Mouse (Mus musculus) adrenal gland, postnatal 10 days (tissue): ENCODE measurements around the gene Nav2. TPM values are rescaled to one million over a fixed set of nuclear protein-coding genes. Genes with fewer than 3 reads are reported as not detected.

Experiments
- DNase-seq: peaks from one replicate; pipeline ENCODE4 v3.0.0; 2021; ENCODE audit warnings: mixed read lengths
- total RNA-seq, 2 experiments: library from RNA; stranded (reverse); gene quantifications; 2 replicates each; pipeline ENCODE4 v1.2.3; 2021

Nav2 gene
- total RNA-seq, 2 experiments from 2014 or later, result 12.2 to 25.6 TPM

DNA sequence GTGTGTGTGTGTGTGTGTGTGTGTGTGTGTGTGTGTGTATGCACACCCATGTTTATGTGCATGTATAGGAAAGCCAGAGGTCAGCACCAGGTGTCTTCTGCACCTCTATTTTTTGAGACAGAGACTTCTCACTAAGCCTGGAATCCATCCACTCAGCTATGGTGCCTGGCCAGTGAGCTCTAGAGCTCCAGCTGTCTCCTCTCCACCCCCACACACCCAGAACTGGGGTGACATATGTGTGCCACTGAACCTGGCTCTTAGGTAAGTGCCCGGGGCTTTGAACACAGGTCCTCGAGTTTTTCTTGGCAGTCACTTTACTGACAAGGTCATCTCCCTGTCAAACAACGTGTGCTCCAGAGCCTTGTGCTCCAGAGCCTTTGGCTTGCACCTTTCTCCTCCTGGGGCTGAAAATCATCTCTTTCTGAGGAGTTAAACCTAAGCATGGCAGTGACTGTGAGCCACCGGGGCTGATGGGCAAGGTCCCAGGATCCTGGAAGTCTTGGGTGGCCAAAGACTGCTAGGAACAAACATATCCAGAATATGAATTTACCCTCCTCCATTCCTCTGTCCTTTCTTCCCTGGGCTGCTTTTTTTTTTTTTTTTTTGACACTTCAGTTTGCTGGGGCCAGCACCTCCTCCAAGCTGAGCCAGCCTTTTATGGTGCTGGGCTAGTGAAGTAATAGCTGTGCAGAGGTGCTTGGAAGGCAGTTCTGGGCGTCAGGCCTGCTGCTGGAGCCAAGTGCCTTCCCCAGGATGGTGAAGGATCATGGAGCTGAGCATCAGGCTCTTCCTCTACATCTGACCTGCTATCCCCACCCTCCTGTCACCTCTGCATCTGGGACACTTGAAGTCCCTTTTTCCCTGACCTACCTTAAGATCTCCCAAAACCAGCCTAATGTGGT is 298.5 kb downstream of the Nav2 start:
- peak; percentile 53 for DNase-seq

DNA sequence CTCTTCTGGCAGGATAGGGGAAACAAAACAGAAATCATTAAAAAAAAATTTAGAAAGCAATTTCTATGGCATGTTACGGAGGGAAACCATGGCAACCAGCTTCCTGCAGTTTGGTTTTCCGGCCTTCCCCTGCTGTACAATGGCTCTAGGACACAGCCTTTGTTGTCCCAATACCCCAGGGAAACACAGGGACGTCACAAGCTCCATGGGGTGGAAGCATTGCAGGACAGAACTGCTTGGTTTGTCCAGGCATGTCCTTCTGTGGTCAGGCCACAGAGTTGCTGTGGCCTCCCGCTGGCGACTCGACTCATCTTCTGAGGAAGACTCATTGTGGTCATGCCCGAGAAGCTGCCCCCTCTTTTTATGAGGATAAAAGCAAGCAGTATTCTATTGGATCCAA is 301.0 kb downstream of the Nav2 start:
- peak; percentile 37 for DNase-seq

DNA sequence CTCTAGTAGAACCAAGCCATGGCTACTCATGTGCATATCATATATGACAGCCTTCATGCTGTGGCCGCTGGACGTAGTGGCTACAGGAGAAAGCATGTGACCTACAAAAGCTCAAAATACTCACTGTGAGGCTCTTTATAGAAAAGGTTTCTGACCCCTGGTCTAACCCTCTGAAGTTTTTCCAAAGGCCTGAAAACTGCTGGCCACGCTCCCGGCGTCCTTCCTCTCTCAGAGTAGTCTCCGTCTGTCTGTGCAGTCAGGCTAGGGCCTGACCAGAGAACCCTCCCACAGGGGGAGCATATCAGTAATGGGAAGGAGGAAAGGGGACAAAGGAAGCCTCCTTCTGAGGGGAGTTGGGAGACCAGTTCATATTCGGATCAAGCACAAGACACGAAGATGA is 302.2 kb downstream of the Nav2 start:
- DNase-seq, result no peak

DNA sequence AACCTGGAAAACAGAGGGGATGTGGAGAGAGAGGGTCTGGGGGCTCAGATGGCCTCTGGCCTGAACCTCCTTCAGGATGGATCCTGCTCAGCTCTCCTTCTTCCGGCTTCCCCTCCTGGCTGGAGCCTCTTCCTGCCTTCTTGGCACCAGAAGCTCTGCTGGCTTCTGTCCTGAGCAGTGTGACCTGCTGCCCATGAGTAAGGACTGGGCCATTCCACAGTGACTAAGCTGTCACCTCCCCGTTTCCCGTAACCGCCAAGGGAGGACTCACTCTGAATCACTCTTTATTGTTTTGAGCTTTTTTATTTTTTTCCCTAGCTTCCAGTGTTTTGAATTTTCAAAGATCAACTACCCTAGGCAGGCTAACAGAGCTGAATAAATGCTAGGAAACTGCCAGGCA is 304.5 kb downstream of the Nav2 start:
- DNase-seq, result peak; percentile 76

DNA sequence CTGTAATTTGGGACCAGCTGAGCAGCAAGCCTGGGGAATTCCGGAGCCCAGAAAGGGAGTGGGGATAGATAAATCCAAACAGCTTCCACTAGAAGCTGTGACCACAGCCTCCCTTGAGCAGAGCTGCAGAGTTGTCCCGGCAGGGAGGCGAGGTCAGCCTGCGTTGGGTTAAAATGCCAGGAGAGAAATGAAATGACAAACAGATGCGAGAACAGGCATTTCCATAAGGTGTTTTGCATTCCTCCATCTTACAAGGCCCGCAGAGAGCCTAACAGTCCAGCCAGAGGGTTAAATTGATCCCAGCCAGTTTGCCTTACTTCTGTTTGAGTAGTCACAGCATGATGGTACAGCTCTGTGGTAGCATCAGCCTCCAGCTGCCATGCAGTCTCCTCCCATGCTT is 309.3 kb downstream of the Nav2 start:
- DNase-seq, result no peak

DNA sequence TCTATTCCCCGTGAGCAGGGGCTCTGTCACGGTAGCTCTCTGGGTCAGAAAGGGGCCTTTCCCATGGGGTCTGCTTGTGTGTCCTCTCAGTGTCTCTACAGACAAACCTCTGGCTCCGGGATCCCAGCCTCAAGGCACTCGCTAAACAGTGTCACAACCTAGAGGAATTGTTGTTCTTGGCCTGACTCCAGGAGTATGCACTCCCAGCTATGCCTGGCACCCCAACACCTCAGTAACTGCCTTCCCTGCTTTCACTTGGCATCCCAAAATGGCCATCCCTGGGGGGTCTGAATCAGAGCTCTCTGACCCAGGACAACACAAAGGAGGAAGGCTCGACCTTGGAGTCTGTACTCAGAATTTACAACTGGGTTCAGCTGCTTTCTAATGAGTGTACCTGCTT is 317.2 kb downstream of the Nav2 start:
- DNase-seq, result peak; percentile 41

DNA sequence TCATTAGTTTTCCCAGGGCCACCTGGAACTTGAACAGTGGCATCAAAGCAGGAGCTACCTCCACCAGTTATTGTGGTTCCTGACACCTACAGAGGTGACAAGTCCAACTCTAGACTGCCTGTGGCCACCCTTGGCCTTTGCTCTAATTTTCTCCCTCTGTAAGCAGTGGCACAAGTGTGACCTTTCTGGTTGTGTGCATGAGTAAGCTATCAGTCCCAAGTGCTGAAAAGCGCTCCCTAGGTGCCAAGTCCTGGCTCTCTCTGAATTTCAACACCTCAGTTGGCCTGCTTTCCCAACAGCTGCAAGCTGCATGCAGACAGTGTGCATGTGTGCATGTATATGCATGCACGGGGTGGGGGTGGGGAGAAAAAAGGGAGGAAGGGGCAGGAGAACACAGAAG is 324.5 kb downstream of the Nav2 start:
- peak; percentile 38 for DNase-seq

DNA sequence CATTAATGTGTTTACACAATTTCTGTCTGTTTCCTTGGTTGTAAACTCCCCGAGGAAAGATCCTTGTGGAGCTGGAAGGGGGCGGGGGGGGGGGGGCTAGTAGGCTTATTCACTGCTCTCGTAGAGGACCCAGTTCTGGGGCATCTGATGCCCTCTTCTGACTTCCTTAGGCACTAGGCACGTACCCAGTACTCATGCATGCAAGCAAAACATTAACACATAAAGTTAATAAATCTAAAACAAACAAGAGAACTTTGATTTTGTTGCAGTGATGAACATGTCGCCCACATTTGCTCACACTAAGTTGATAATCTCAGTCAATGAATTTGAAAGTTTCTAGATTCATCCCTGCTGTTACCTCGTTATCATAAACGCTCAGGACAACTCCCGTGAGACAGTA is 325.8 kb downstream of the Nav2 start:
- no peak for DNase-seq

DNA sequence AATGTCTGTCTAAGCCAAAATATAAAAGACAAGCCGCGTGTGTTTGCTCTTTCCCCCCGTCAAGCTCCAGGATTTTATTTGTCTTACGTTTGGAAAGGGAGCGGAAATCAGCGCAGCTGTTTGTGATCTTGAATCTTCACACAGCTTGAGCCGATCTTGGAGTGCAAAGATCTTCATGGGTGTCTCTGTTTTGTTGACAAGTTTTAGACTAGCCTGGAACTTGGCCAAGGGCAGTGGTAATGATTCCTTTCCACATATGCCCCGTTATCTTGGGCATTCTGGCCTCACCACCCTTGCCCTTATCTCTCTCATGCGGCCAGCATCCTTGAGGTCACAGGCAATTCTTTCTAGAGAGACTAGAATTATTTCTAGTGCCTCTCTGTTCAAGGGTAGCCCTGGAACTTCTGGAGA is 326.8 kb downstream of the Nav2 start:
- DNase-seq, result no peak

DNA sequence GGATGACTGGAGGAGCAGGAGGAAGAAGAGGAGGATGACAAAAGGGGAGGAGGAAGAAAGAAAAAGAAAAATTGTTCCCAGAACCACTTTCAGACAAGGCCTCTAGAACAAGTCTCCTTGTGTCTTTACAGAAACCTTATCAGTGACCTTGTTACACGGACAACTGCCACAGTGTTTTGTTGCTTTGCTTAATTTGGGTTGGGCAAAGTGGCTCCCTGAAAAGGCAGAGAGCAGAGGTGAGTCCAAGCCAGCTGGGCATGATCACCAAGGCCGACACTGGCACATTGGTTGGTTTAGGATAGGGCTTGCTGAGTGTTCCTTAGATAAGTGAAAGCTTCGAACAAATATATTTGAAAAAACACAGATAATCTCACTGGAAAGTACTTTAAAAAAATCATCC is 327.3 kb downstream of the Nav2 start:
- no peak for DNase-seq

DNA sequence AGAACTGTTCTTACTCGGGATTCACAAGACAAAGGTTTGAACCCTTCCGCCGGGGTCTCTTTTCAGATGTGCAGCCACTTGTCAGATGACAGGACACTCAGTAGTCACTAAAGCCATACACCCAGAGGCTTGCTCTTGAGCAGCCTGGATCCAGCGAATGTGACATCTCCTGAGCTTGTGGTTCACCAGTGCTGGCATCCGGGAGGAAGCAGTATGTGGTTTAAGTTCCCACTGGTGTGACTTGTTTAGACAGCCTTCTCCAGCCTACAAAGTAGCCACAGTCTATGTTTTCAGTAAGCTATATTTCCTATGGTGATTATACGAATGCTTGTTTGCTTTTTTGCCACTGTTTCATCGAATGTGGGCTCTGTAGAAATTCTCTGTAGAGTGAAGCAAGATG is 331.9 kb downstream of the Nav2 start:
- DNase-seq, result no peak

DNA sequence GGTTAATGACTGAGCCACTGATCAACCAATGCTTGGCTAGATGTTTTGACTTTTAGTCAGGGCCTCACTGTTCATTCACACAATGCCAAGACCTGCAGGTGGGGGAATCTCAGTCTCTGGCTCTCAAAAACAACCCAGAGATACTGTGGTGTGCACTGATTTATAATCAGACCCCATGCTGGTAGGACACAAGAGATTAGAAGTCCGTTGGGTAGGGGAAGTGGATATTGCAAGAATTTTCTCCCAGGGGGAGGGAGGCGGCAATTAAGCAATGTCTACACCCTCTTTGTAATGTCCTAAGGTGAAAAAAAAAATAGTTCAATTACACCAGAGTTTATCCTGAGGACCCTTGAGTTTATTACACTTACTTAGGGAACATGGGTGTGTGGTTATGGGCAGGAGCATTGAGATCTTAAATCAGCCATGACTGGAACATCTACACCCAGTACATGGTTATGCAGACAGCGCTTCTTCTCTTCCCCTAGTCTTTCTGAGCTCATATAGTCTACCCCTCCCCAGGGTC is 332.8 kb downstream of the Nav2 start:
- DNase-seq, result no peak

DNA sequence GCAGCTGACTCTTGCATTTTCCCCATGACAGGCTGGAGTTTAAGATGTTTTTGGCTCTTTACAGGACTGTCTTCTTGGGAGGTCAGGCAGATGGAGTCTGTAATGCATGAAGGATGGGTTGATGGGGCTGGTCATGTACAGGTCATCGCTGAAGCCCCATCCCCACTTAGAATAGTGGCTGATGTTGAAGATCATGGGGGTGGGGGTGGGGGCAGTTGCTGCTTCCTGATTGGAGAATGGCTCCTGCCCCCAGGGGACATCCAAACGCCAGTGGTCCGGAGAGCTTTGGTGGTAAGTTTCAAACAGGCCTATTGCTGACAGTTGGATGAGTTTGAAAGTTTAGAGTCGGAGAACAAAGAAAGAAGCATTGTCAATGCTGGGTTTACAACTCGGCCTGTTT is 333.7 kb downstream of the Nav2 start:
- no peak for DNase-seq

DNA sequence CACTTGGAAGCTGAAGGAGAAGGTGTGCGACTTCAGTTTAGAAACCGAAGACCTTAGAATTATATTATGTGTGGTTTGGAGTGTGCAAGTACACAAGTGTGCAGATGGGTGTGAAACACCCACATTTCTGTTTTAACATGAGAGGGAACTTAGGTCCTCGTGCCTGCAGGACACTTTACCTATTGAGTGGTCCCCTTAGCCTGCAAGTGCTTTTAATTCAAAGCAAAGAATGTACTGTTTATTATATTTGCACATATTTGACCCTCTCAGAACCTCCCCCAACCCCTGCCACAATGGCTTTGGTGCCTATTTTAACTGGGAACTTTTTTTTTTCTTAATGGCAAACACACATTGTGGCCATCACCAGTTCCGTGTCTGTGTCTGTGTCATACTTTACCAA is 334.6 kb downstream of the Nav2 start:
- DNase-seq, result no peak

DNA sequence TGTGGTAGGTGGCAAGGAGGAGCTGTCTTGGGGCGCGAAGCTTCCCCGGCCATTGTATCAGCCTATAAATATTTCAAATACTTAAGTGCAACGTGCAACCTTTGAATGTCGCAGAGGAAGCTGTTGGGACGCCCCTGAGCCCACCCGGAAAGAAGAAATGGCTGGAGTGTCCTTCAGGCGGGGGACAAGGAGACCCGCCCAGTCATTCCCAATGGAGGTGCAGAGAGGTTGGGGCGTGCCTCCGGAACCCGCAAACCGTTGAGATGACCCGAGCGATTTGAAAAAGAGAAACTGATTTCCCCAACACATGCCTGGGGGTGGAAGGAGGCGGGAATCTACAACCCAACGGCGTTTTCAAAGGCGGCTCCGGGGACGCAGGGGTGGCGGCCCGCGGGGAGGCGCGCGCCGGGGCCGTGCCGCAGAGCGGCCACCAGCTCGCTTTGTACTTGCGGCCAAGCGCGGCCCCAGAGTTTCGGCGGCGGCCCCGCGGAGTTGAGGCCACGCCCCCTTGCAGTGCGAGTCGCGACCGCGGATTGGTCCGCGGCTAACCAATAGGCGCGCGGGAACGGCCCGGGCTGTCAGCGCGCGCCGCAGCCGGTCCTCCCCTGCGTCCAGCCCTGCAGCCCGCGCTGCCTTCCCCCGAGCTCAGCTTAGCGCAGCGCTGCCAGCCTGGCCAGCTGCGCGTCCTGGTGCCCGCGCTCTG is 337.2 kb downstream of the Nav2 start:
- peak; percentile 96 for DNase-seq

DNA sequence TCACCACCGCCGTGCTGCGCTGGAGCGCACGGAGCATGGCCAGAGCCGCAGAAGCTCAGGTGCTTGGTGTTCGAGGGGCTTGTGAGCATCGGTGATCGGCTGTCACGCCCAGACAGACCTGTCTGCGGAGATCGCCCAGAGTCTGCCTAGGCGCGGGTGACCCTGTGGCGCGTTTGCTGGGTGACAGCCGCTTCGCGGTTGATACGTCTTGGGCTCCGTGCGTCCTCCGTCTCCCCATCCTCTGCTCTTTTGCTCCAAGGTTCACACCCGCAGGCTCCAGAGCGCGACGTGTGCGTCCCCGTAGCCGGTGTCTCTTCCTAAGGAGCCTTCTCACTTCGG is 337.7 kb downstream of the Nav2 start:
- no peak for DNase-seq

DNA sequence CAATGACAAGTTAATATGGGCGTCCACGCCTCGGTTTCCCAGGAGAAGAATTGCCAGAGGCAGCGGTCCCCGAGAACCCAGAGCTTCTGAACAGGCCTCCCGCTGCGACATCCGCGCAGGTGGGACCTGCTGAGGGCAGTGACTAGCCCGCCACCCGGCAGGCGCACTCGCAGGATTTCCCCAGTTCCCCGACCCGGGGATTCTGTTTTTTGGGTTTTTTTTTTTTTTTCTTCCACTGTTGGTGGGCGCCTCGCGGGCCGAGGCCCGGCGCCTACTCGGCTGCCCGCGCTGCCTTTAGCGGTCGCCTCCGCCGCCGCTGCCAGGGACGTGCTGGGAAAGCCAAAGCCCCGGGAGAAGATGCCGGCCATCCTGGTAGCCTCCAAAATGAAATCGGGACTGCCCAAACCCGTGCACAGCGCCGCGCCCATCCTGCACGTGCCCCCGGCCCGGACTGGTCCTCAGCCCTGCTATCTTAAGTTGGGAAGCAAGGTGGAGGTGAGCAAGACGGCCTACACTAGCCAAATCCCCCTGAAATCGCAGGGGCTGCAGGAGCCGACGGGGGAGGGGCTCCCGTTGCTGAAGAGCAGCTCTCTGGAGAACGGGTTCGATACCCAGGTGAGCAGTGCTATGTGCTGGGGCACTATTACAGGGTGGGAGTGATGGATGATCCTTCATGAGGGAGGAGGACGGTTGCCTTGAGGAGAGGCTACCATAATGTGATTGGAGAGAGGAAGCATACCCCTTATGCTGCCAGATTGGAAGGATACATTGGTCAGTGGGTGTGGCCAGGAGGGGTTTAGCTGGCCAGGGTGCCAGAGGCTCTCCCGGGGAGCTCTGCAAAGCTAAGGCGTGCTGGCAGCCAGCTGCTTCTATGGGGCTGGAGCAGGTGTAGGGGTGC is 338.3 kb downstream of the Nav2 start:
- DNase-seq, result peak; percentile 35

DNA sequence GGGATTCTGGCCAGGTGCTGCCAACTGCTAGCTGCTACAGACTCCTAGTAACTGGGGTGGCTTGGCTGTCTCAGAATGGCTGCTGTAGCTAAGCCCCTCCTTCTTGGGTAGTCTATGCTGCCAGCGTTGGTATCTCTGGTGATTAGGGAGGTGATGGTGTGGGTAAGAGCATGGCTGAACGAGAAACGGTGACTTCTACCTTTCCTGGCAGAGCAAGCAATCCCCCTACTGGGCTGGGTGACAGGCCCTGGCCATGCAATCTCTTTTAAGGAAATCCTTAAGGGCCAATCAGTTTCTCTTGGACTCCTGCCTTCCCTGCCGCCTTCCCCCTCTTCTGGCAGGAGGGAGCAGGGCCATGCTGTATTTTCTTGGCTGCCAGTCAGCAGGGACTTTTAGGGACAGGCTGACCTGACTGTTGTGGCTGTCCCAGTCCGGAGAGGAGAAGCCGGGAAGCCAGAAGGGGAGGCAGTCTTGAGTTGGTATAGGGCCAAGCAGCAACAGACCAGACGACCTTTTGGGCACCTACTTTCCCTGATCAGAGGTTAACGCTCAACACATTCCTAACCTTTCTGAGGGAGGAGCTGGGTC is 339.3 kb downstream of the Nav2 start:
- DNase-seq, result peak; percentile 77

DNA sequence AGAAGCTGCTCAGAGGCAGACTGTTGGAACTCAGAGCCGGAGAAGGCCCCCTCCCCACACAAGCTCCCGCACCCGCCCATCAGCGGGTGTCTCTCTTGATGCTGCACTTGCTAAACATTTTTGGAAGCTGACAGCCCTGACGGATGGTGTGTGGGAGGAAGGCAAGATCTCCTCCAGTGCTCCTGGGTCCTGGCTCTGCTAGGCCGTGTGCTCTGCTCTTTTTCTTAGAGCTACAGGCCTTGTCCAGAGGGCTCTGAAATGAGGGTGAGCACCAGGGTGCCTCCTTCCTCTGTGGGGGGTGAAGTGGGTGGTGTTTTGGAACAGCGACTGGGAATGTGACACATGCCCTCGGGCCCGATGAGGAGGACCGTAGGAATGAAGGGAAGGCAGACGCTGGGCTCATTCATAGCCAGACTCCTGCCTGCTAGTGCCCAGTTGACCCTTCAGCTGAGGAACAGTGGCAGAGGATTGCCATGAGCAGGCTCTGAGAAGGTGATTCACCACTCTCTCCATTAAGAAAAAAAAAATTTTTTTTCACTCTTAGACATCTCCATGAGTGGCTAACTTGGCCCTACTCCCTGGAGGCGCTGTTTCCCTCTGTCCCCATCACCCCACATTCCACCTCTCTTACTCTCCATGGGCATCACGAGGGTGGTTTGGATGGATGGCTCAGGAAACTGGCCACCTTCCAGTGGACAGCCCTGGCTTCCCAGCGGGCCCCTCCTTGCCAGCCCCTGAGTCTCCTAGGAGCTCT is 340.0 kb downstream of the Nav2 start:
- DNase-seq, result peak; percentile 48

DNA sequence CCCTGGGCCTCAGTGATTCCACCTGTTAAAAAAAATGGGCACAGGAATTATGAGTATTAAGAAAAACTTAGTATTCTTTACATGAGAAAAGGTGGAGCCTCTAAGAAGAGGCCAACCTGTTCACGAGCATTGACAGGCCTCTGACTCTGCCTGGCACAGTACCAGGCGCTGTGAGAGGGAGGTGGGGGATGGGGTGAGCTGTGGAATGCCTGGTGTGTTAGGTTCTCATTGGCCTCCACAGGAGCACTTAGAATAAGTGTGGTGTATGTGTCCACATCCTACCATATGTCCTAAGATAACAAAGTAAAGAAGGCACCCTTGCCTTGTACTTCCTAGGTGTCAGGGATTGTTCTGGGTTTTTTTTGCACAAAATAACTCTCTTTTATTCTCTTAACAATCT is 340.9 kb downstream of the Nav2 start:
- no peak for DNase-seq

DNA sequence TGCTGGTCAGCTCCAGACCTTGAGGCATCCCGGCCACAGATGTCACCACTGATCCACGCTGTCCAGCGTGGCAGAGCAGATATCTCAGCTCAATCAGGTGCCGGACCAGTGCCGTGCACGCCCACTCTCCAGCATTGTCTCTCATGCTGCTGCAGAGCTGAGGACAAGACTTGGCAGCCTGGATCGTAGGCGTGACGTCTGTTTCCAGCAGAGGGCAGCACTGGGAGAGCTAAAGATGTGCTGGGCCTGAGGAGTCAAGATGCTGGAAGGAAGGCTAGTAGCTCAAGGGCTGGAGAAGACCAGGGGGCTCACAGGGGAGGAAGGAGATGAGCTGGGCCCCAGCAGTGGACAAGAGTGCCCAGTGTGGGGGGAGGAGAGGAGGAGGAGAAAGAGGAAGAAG is 341.5 kb downstream of the Nav2 start:
- peak; percentile 87 for DNase-seq
